Mouse (Mus musculus) c-Kit-positive CD71-negative TER-119-negative erythroid progenitor cells, embryonic 14.5 days (primary cell): ENCODE results near the gene Wdr27.
A peak's percentile ranks its signal among the peaks of the same experiment; 100 is the strongest.
"Not testable (repeated sequence)": the region's sequence is repeated elsewhere in the genome, so short reads cannot be mapped to it uniquely, and the experiment has no call there.

ENCODE experiments used
- DNase-seq: peaks from one replicate; pipeline ENCODE4 v3.0.0-alpha.2; 2013; ENCODE audit warnings: low read depth

Gene Wdr27

GRCm38 (mm10) chr17:14930697-14931096 lies 12.3 kb downstream of the Wdr27 start:
- no peak for DNase-seq

GRCm38 (mm10) chr17:14928631-14929030 lies 14.3 kb downstream of the Wdr27 start:
- no peak for DNase-seq

GRCm38 (mm10) chr17:14927644-14928218 lies 15.2 kb downstream of the Wdr27 start:
- no peak for DNase-seq

- no peak for DNase-seq
Observed at GRCm38 (mm10) chr17:14921582-14921981, 21.4 kb downstream of the Wdr27 start.

GRCm38 (mm10) chr17:14917866-14918265 lies 25.1 kb downstream of the Wdr27 start:
- DNase-seq, result no peak

GRCm38 (mm10) chr17:14914401-14914800 lies 28.6 kb downstream of the Wdr27 start:
- DNase-seq, result no peak

GRCm38 (mm10) chr17:14912981-14913380 lies 30.0 kb downstream of the Wdr27 start:
- no peak for DNase-seq

GRCm38 (mm10) chr17:14912420-14912819 lies 30.5 kb downstream of the Wdr27 start:
- DNase-seq, result peak; percentile 17

- DNase-seq, result no peak
Observed at GRCm38 (mm10) chr17:14910771-14911170, 32.2 kb downstream of the Wdr27 start.

- DNase-seq, result no peak
Observed at GRCm38 (mm10) chr17:14909331-14909730, 33.6 kb downstream of the Wdr27 start.

- no peak for DNase-seq
Observed at GRCm38 (mm10) chr17:14907136-14907535, 35.8 kb downstream of the Wdr27 start.

- DNase-seq, result no peak
Observed at GRCm38 (mm10) chr17:14906611-14907010, 36.3 kb downstream of the Wdr27 start.

- DNase-seq, result peak; percentile 62
Observed at GRCm38 (mm10) chr17:14904637-14905265, 38.2 kb downstream of the Wdr27 start.

- DNase-seq, result no peak
Observed at GRCm38 (mm10) chr17:14904206-14904605, 38.8 kb downstream of the Wdr27 start.

GRCm38 (mm10) chr17:14903212-14903611 lies 39.7 kb downstream of the Wdr27 start:
- DNase-seq, result no peak

- no peak for DNase-seq
Observed at GRCm38 (mm10) chr17:14898972-14899371, 44.0 kb downstream of the Wdr27 start.

- not testable (repeated sequence) for DNase-seq
Observed at GRCm38 (mm10) chr17:14895058-14895457, 47.9 kb downstream of the Wdr27 start.

- DNase-seq, result no peak
Observed at GRCm38 (mm10) chr17:14886933-14887332, 56.0 kb downstream of the Wdr27 start.

- no peak for DNase-seq
Observed at GRCm38 (mm10) chr17:14874656-14875204, 68.2 kb downstream of the Wdr27 start.

- DNase-seq, result no peak
Observed at GRCm38 (mm10) chr17:14860220-14860619, 82.7 kb downstream of the Wdr27 start.

GRCm38 (mm10) chr17:14847709-14848108 lies 95.2 kb downstream of the Wdr27 start:
- DNase-seq, result no peak

- DNase-seq, result no peak
Observed at GRCm38 (mm10) chr17:14846880-14847279, 96.1 kb downstream of the Wdr27 start.

GRCm38 (mm10) chr17:14826715-14827295 lies 116.2 kb downstream of the Wdr27 start:
- DNase-seq, result no peak
